Mouse (Mus musculus) bone marrow macrophage, adult 2 months (primary cell): Measurements from ENCODE around the gene 1600002K03Rik. TPM values are rescaled to one million over a fixed set of nuclear protein-coding genes. Genes with fewer than 3 reads are reported as not detected.

Source experiments
- H3K27ac ChIP-seq: 2 replicates; pipeline ENCODE4 v1.5.1; 2012; ENCODE audit warnings: low read depth, low read length; ENCODE audit not compliant: insufficient read depth
- H3K4me1 ChIP-seq: 2 replicates; pipeline ENCODE4 v1.6.1; 2012; ENCODE audit warnings: low read length; ENCODE audit not compliant: control insufficient read depth, insufficient read depth
- H3K4me3 ChIP-seq: 2 replicates; pipeline ENCODE4 v1.5.1; 2012; ENCODE audit warnings: mild to moderate bottlenecking, low read length, moderate library complexity; ENCODE audit not compliant: insufficient read depth
- CTCF ChIP-seq: IDR thresholded peaks from 2 replicates; pipeline ENCODE4 v1.5.1; 2012; ENCODE audit warnings: low read depth, mild to moderate bottlenecking, low read length, moderate library complexity
- POLR2A ChIP-seq: IDR thresholded peaks from 2 replicates; pipeline ENCODE4 v1.6.1; 2012; ENCODE audit warnings: mild to moderate bottlenecking, low read depth, low read length, borderline replicate concordance
- polyA plus RNA-seq: library from polyadenylated mRNA; stranded (reverse); fragments of >200 nt; gene quantifications from 2 replicates; pipeline ENCODE4 v1.2.4, GENCODE M21; 2012; ENCODE audit not compliant: missing spikeins, insufficient read depth, insufficient read length

The 1600002K03Rik gene
- polyA plus RNA-seq, 1 experiment, result 23.9 TPM

- Histone ChIP-seq H3K4me3 (peak within 1 kb of the TSS; percentile 50), H3K4me1 (peaks cover 4% of the 10 kb centered on the region), H3K27ac (peak within 1 kb of the TSS; percentile 23)
- no peak for TF ChIP-seq POLR2A
- no peak for TF ChIP-seq CTCF
Observed at GRCm38 (mm10) chr10:80140666-80141035, 32.1 kb upstream of the 1600002K03Rik start, which contains the start of gene Cbarp. Cbarp (minus strand) TSS chr10:80140835.

- peak overlapping the region; percentile 50 for H3K4me3 ChIP-seq
- H3K4me1 ChIP-seq, result peaks cover 4% of the 10 kb centered on the region
- H3K27ac ChIP-seq, result peak overlapping the region; percentile 23
- no peak for TF ChIP-seq POLR2A
- 0 out of 2 replicates have a peak, but pooled peaks have one; percentile 35 for TF ChIP-seq CTCF
Observed at GRCm38 (mm10) chr10:80141243-80141642, 31.5 kb upstream of the 1600002K03Rik start.

- peaks cover 4% of the 10 kb centered on the region for H3K4me1 ChIP-seq
- TF ChIP-seq CTCF (no peak), POLR2A (no peak)
Observed at GRCm38 (mm10) chr10:80141786-80142529, 30.8 kb upstream of the 1600002K03Rik start.

GRCm38 (mm10) chr10:80142530-80142925, 30.2 kb upstream of the 1600002K03Rik start:
- H3K4me1 ChIP-seq, result peaks cover 5% of the 10 kb centered on the region
- peak overlapping the region; percentile 57 for H3K27ac ChIP-seq
- peak overlapping the region; percentile 74 for H3K4me3 ChIP-seq
- no peak for TF ChIP-seq POLR2A
- no peak for TF ChIP-seq CTCF

More at GRCm38 (mm10) chr10:80141786-80142529, 30.8 kb upstream of the 1600002K03Rik start:
- peak overlapping the region; percentile 57 for H3K27ac ChIP-seq
- H3K4me3 ChIP-seq, result peak overlapping the region; percentile 74

GRCm38 (mm10) chr10:80143664-80144063, 29.1 kb upstream of the 1600002K03Rik start:
- H3K27ac ChIP-seq, result no peak overlapping the region
- peaks cover 6% of the 10 kb centered on the region for H3K4me1 ChIP-seq
- no peak overlapping the region for H3K4me3 ChIP-seq
- no peak for TF ChIP-seq CTCF
- TF ChIP-seq POLR2A, result no peak

GRCm38 (mm10) chr10:80144159-80144558, 28.6 kb upstream of the 1600002K03Rik start:
- Histone ChIP-seq H3K4me1 (peaks cover 6% of the 10 kb centered on the region), H3K27ac (no peak overlapping the region), H3K4me3 (no peak overlapping the region)
- TF ChIP-seq CTCF (no peak), POLR2A (no peak)

GRCm38 (mm10) chr10:80144864-80145838, 27.6 kb upstream of the 1600002K03Rik start:
- TF ChIP-seq CTCF (peak; percentile 91), POLR2A (no peak)
- Histone ChIP-seq H3K4me3 (no peak overlapping the region), H3K27ac (no peak overlapping the region), H3K4me1 (peaks cover 6% of the 10 kb centered on the region)

GRCm38 (mm10) chr10:80145896-80146295, 26.8 kb upstream of the 1600002K03Rik start:
- no peak overlapping the region for H3K27ac ChIP-seq
- H3K4me3 ChIP-seq, result no peak overlapping the region
- no peak for TF ChIP-seq POLR2A
- TF ChIP-seq CTCF, result no peak
- H3K4me1 ChIP-seq, result peaks cover 4% of the 10 kb centered on the region

GRCm38 (mm10) chr10:80146568-80147011, 26.2 kb upstream of the 1600002K03Rik start:
- Histone ChIP-seq H3K4me1 (0 out of 2 replicates have a peak, but pooled peaks cover 2% of the 10 kb centered on the region), H3K4me3 (no peak overlapping the region), H3K27ac (no peak overlapping the region)
- no peak for TF ChIP-seq POLR2A
- TF ChIP-seq CTCF, result no peak

- Histone ChIP-seq H3K27ac (peak overlapping the region; percentile 61), H3K4me1 (0 out of 2 replicates have a peak, but pooled peaks cover 2% of the 10 kb centered on the region), H3K4me3 (no peak overlapping the region)
- TF ChIP-seq POLR2A (no peak), CTCF (no peak)
Observed at GRCm38 (mm10) chr10:80147146-80147718, 25.5 kb upstream of the 1600002K03Rik start.
